Mouse (Mus musculus) midbrain, embryonic 10.5 days (tissue): ENCODE measurements around the gene Rassf1. TPM values are rescaled to one million over a fixed set of nuclear protein-coding genes. Genes with fewer than 3 reads are reported as not detected.

ENCODE experiments used
- DNase-seq: peaks from one replicate; pipeline ENCODE4 v3.0.0-alpha.2; 2017; ENCODE audit warnings: low spot score
- H3K27ac ChIP-seq: fragments of 300-500 bp; sonication (generic); replicated peaks from 2 replicates; pipeline ENCODE4 v1.5.1; 2016; ENCODE audit warnings: mild to moderate bottlenecking
- H3K27me3 ChIP-seq: fragments of 300-500 bp; sonication (generic); 2 replicates; pipeline ENCODE4 v1.6.1; 2016; ENCODE audit warnings: low read depth, mild to moderate bottlenecking; ENCODE audit not compliant: poor library complexity, severe bottlenecking
- H3K36me3 ChIP-seq: fragments of 300-500 bp; sonication (generic); 2 replicates; pipeline ENCODE4 v1.6.1; 2016; ENCODE audit warnings: mild to moderate bottlenecking, moderate library complexity
- H3K4me1 ChIP-seq: fragments of 300-500 bp; sonication (generic); 2 replicates; pipeline ENCODE4 v1.6.1; 2016
- H3K4me3 ChIP-seq: fragments of 300-500 bp; sonication (generic); 2 replicates; pipeline ENCODE4 v1.5.1; 2016; ENCODE audit warnings: mild to moderate bottlenecking, moderate library complexity
- H3K9me3 ChIP-seq: fragments of 300-500 bp; sonication (generic); replicated peaks from 2 replicates; pipeline ENCODE4 v1.6.1; 2016; ENCODE audit warnings: mild to moderate bottlenecking
- WGBS: fragments of 180-500 bp; shearing (Covaris S2); methylation state at CpG from one replicate; pipeline ENCODE4 v1.1.7; 2016; 5-methylcytosine and 5-hydroxymethylcytosine counted together
- polyA plus RNA-seq: library from polyadenylated mRNA; unstranded; fragments of >200 nt; fragmentation: Nextera tagmentation; extraction: Ambion mirVana; gene quantifications from 2 replicates; pipeline ENCODE4 v1.2.1, GENCODE M21; 2016

Rassf1 gene
- polyA plus RNA-seq, 1 experiment from 2014 or later, result 54.8 TPM

DNA sequence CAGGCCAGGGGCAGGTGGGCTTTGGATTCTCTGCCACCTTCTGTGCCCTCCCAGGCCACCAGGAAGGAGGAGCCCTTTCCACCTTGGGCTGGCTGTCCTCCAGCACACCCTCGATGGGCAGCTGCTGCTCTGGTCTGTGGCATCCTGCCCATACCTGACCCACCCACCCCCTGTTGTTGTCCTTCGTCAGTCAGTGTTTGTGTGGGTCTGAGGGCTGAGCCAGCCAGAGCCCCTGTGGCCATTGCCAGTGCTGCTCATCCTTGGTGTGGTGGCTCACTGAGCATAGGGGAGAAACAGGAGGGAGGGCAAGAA, 29.0 kb upstream of the Rassf1 start:
- Histone ChIP-seq H3K4me1 (peaks cover 43% of the 10 kb centered on the region), H3K27ac (peak overlapping the region; percentile 76), H3K27me3 (peaks cover 52% of the 10 kb centered on the region), H3K36me3 (no peaks in the 10 kb centered on the region), H3K9me3 (no peaks in the 10 kb centered on the region), H3K4me3 (peak overlapping the region; percentile 36)
- DNase-seq, result no peak
- 55% methylated on average over 2 of the region's 2 CpGs for WGBS

DNA sequence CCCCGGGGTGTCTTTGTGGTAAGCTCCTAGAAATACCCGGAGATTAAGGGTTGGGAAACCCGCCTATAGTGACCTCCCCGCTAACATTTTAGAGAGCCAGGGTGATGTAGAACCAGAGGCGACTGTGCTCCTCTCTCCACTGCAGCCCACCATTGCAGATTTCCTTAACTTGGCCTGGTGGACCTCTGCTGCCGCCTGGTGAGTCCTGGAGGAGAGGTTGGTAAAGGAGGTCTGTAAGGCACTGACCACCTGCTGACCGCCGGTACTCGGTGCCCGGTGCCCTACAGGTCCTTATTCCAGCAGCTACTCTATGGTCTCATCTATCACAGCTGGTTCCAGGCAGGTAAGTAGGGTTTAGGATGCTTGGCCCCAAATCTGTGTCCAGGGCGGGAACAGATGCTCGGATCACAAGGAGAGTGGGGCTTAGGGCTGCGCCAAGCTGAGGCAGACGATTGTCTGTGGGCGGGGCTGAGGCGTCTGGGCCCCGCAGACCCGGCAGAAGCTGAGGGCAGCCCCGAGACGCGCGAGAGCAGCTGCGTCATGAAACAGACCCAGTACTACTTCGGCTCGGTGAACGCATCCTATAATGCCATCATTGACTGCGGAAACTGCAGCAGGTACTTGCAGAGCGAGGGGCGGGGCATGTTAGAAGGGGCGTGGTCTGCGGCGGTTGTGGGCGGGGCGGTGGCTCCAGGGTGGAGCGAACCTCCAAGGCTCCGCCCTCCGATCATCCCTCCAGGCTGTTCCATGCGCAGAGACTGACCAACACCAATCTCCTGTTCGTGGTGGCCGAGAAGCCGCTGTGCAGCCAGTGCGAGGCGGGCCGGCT, 24.9 kb upstream of the Rassf1 start:
- peak overlapping the region; percentile 52 for H3K27ac ChIP-seq
- DNase-seq, result peak; percentile 88
- WGBS, result 3% methylated on average over 44 of the region's 44 CpGs
- peaks cover 31% of the 10 kb centered on the region for H3K4me1 ChIP-seq
- H3K9me3 ChIP-seq, result no peaks in the 10 kb centered on the region
- H3K4me3 ChIP-seq, result peak overlapping the region; percentile 54
- no peaks in the 10 kb centered on the region for H3K36me3 ChIP-seq
- peaks cover 75% of the 10 kb centered on the region for H3K27me3 ChIP-seq

DNA sequence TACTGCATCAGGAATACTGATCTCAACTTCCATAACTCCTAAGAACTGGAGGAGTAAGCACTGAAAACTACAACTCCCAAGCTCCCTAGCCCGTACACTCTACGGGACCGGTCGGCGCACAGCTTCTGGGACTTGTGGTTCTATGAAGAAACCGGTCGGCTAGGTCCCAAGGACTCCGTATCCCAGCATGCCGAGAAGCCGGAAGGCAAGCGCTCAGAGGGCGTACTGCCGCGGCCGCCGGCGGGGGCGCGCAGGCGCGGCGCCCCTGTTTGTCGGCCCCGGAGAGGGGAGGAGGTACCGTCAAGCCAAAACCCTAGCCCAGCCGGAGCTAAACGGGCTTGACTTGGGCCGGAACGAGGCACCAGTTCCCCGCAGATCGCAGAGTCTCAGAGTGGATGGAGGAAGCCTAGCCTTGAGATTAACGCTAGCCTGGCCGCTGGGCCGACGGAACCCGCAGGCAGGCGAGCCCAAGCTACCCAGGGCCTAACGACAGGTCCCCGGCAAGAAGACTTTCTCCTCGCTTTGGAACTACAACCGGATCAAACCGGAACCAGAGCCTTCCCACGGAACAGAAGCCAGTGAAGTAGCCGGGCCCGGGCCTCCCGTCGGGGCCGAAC, 17.5 kb upstream of the Rassf1 start, which contains the start of gene Tmem115:
Gene Tmem115, plus strand, starts transcription at position 155 of the 617 bp plus-strand sequence.
- peak; percentile 93 for DNase-seq
- H3K4me3 ChIP-seq, result peak within 1 kb of the TSS; percentile 85
- WGBS, result under 1% methylated on average over 48 of the region's 48 CpGs
- H3K36me3 ChIP-seq, result peaks cover 25% of the 10 kb centered on the region
- H3K27ac ChIP-seq, result peak within 1 kb of the TSS; percentile 86
- H3K9me3 ChIP-seq, result no peaks in the 10 kb centered on the region
- peaks cover 45% of the 10 kb centered on the region for H3K4me1 ChIP-seq
- H3K27me3 ChIP-seq, result 0 out of 2 replicates have a peak, but pooled peaks cover 7% of the 10 kb centered on the region

DNA sequence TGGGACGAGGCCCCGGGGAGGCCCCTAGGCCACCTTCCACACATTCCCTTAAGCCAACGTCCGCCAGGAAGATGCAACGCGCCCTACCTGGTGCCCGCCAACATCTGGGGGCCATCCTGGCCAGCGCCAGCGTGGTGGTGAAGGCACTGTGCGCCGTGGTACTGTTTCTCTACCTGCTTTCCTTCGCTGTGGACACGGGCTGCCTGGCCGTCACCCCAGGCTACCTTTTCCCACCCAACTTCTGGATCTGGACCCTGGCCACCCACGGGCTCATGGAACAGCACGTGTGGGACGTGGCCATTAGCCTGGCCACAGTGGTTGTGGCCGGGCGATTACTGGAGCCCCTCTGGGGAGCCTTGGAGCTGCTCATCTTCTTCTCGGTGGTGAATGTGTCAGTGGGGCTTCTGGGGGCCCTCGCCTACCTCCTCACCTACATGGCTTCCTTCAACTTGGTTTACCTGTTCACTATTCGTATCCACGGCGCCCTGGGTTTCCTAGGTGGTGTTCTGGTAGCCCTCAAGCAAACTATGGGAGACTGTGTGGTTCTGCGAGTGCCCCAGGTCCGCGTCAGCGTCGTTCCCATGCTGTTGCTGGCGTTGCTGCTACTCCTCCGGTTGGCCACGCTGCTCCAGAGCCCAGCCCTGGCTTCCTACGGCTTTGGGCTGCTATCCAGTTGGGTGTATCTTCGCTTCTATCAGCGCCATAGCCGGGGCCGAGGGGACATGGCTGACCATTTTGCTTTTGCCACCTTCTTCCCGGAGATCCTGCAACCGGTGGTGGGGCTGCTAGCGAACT, 16.8 kb upstream of the Rassf1 start:
- Histone ChIP-seq H3K4me1 (peaks cover 45% of the 10 kb centered on the region), H3K4me3 (peak overlapping the region; percentile 85), H3K9me3 (no peaks in the 10 kb centered on the region), H3K36me3 (peaks cover 32% of the 10 kb centered on the region), H3K27me3 (0 out of 2 replicates have a peak, but pooled peaks cover 3% of the 10 kb centered on the region), H3K27ac (peak overlapping the region; percentile 86)
- peak; percentile 39 for DNase-seq
- under 1% methylated on average over 40 of the region's 40 CpGs for WGBS

DNA sequence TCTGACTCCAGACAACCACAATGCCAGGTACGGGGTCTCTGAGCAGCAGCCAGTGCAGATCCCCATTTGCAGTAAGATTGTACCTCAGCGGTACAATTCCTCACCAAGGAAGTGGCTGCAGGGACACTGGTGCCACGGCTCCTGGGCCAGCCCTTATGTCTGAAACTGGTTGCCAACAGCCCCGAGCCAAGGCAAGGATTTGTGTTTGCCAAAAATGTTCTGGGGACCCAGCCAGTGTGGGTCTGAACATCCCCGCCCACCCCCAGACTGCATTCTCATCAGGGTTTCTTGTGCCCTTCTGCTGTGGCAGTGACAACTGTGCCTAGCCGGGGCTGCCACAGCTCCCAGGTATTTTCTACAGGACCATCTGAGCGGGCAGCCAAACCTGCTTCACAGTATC, 13.1 kb upstream of the Rassf1 start:
- 92% methylated on average over 7 of the region's 7 CpGs for WGBS
- peaks cover 67% of the 10 kb centered on the region for H3K4me1 ChIP-seq
- no peak overlapping the region for H3K4me3 ChIP-seq

DNA sequence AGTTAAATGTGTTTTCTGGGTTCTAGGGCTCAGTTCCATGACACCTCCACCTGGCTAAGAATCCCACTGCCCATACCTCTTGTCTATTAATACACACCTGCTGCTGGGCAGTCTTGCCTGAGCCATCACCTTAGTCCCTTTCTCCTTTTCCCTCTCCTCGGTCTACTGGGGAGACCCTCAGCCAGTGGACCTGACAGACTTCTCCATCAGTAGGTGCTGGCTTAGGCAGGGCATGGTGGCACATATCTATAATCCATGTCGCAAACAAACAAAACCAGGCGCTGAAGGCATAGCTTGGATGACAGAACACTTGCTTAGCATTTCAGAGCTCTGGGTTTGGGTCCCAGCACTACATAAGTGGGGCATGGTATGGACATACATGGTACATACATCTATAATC, 12.6 kb upstream of the Rassf1 start:
- no peak overlapping the region for H3K4me3 ChIP-seq
- H3K36me3 ChIP-seq, result peaks cover 46% of the 10 kb centered on the region
- H3K4me1 ChIP-seq, result peaks cover 68% of the 10 kb centered on the region
- no peaks in the 10 kb centered on the region for H3K9me3 ChIP-seq
- WGBS, result 96% methylated on average over 3 of the region's 3 CpGs
- no peaks in the 10 kb centered on the region for H3K27me3 ChIP-seq
- DNase-seq, result no peak
- no peak overlapping the region for H3K27ac ChIP-seq

More for the DNA sequence above, 13.1 kb upstream of the Rassf1 start:
- no peak for DNase-seq
- peaks cover 41% of the 10 kb centered on the region for H3K36me3 ChIP-seq
- no peaks in the 10 kb centered on the region for H3K9me3 ChIP-seq
- H3K27ac ChIP-seq, result no peak overlapping the region
- H3K27me3 ChIP-seq, result no peaks in the 10 kb centered on the region

DNA sequence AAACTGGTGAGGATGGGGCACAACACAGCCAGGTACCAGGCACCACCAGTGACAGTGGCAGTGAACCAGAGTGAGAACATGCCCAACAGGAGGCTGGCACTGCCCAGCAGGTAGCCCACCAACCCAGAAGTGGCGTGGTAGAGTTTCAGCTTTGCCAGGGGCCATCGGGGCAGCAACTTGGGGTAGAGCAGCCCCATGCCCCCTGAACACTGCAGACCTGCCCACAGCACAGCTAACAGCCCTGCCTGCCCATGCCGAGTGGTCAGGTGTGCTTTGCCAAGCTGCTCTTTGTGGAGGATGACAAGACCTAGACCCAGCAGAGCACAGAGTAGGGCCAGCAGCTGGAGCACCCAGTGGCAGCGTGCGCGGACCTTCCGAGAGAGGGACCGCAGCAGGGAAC, 11.4 kb upstream of the Rassf1 start:
- DNase-seq, result no peak
- Histone ChIP-seq H3K27me3 (no peaks in the 10 kb centered on the region), H3K36me3 (peaks cover 58% of the 10 kb centered on the region), H3K4me1 (peaks cover 60% of the 10 kb centered on the region), H3K4me3 (peak overlapping the region; percentile 7; the same call in 1 of the 2 replicates), H3K27ac (no peak overlapping the region), H3K9me3 (no peaks in the 10 kb centered on the region)
- 92% methylated on average over 8 of the region's 8 CpGs for WGBS

DNA sequence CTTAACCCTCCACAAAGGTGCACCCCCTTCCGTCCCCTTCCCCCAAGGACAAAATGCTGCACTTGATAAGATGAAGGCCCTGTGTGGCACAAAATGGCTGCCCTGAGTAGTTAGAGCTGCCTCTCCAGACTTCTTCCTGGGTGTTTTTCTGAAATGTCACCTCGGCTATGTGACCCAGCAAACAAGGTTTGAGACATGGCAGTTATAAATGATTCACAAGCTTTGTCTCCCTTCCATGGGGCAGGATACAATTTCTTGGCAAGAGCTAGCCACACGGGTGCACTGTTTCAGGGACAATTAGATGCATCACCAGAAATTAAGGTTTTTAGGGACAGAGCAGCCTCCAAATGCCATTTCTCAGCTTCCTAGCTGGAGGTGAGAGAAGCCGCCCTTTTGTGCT, 10.9 kb upstream of the Rassf1 start:
- Histone ChIP-seq H3K27me3 (no peaks in the 10 kb centered on the region), H3K4me1 (peaks cover 59% of the 10 kb centered on the region), H3K27ac (no peak overlapping the region), H3K36me3 (peaks cover 63% of the 10 kb centered on the region), H3K4me3 (peak overlapping the region; percentile 68), H3K9me3 (no peaks in the 10 kb centered on the region)
- no peak for DNase-seq
- 77% methylated on average over 4 of the region's 4 CpGs for WGBS

DNA sequence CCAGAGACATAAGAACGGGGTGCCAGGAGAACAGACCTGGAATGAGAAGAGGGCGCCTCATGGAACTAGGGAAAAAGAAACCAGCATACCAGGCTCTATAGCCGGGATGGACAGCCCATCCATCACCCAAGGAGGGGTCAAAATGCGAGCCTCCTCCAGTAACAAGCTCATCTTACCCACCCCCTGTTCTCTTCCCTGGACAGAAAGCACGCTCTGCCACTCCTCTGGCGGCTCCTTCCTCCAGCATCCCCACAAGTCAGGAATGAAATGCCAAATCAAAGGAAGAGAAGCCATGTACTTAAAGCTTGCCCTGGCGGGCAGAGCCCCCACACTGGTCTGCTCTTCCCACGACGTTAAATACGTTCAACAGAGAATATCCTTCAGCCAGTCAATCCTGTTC, 10.3 kb upstream of the Rassf1 start:
- Histone ChIP-seq H3K27me3 (no peaks in the 10 kb centered on the region), H3K36me3 (peaks cover 61% of the 10 kb centered on the region), H3K4me3 (peak overlapping the region; percentile 68), H3K9me3 (no peaks in the 10 kb centered on the region), H3K4me1 (peaks cover 57% of the 10 kb centered on the region), H3K27ac (no peak overlapping the region)
- 39% methylated on average over 10 of the region's 10 CpGs for WGBS
- DNase-seq, result no peak

DNA sequence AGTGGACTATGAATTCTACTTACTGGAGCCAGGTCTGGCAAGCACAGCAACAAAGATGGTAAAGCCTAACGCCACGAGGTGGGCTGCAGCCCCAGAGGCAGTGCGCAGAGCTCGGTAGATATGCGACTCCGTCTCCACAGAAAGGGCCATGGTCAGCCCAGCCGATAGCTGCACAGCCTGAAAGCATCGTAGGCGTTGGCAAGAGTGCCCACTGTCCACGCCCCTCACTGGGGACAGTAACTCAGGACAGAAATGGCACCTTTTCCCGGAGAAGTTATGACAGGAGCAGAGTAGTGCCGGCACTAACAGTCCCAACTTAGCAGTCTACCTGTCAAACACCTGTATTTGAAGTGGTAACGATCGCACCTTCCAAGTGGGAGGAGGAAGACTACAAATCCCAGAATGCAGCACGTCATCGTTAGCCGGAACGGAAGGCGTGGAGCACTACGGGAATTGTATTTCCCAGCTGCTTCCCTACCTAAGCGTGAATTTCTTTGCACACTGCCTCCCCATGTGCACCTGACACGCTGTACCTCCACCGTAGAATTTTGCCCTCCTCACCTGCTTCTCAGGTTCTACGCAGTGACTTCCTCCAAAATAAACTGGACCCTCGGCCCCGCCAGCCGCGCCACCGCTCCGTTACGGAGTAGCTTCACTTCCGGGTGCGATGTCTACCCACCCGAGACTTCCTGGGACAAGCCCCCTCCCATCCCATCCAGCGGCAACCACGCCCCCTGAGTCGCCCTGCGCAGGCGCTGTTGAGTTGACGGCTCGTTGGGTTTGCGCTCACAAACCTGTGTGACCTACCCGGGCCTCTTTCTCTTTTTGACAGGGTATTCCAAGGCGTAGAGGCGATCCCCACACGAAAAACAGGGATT, 9.6 kb upstream of the Rassf1 start, which contains the start of the genes Cyb561d2 and Nprl2:
Gene Cyb561d2, minus strand, starts transcription at position 720 of the 878 bp plus-strand sequence.
Gene Nprl2, plus strand, starts transcription at position 753 of the 878 bp plus-strand sequence.
- Histone ChIP-seq H3K27me3 (no peaks in the 10 kb centered on the region), H3K36me3 (peaks cover 60% of the 10 kb centered on the region), H3K27ac (peak within 1 kb of the TSS; percentile 87), H3K9me3 (no peaks in the 10 kb centered on the region), H3K4me3 (peak within 1 kb of the TSS; percentile 68), H3K4me1 (peaks cover 57% of the 10 kb centered on the region)
- peak; percentile 96 for DNase-seq
- under 1% methylated on average over 46 of the region's 46 CpGs for WGBS

DNA sequence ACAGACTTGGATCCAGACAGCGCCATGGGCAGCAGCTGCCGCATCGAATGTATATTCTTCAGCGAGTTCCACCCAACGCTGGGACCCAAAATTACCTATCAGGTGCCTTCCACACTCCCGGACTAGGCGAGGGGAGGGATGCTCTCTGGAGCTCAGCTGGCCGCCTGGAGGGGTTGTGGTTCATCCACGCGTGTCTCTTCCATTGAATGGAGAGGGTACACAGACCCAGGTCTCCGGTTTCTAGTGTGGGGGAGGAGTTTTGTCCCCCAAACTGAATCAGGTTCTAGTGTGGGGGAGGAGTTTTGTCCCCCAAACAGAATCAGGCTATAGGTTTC, 9.0 kb upstream of the Rassf1 start:
- DNase-seq, result no peak
- 1% methylated on average over 11 of the region's 11 CpGs for WGBS
- Histone ChIP-seq H3K4me1 (peaks cover 57% of the 10 kb centered on the region), H3K27ac (peak overlapping the region; percentile 87), H3K36me3 (peaks cover 54% of the 10 kb centered on the region), H3K9me3 (no peaks in the 10 kb centered on the region), H3K4me3 (peak overlapping the region; percentile 68), H3K27me3 (no peaks in the 10 kb centered on the region)

DNA sequence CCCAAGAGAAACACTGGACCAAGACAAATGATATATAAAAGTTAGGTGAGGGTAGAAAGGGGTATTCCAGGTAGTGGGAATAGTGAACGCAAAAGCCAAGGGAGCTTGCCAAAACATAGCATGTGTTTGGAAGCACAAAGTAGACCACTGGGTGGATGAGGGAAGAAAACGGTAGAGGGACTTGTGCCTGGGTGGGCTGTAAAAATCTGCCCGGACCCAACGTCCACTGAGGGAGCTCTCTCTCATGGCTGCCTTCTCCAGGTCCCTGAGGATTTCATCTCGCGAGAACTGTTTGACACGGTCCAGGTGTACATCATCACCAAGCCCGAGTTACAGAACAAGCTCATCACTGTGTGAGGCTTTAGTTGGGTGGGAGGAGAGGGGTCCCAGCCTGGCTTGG, 8.6 kb upstream of the Rassf1 start:
- Histone ChIP-seq H3K27me3 (peaks cover 4% of the 10 kb centered on the region), H3K27ac (no peak overlapping the region), H3K36me3 (peaks cover 50% of the 10 kb centered on the region), H3K9me3 (no peaks in the 10 kb centered on the region), H3K4me1 (peaks cover 57% of the 10 kb centered on the region), H3K4me3 (peak overlapping the region; percentile 68)
- no peak for DNase-seq
- 52% methylated on average over 8 of the region's 8 CpGs for WGBS
